Mouse (Mus musculus): ENCODE results near the gene Gbf1.
"Not testable (repeated sequence)": the region's sequence is repeated elsewhere in the genome, so short reads cannot be mapped to it uniquely, and the experiment has no call there.

Gbf1 gene

DNA sequence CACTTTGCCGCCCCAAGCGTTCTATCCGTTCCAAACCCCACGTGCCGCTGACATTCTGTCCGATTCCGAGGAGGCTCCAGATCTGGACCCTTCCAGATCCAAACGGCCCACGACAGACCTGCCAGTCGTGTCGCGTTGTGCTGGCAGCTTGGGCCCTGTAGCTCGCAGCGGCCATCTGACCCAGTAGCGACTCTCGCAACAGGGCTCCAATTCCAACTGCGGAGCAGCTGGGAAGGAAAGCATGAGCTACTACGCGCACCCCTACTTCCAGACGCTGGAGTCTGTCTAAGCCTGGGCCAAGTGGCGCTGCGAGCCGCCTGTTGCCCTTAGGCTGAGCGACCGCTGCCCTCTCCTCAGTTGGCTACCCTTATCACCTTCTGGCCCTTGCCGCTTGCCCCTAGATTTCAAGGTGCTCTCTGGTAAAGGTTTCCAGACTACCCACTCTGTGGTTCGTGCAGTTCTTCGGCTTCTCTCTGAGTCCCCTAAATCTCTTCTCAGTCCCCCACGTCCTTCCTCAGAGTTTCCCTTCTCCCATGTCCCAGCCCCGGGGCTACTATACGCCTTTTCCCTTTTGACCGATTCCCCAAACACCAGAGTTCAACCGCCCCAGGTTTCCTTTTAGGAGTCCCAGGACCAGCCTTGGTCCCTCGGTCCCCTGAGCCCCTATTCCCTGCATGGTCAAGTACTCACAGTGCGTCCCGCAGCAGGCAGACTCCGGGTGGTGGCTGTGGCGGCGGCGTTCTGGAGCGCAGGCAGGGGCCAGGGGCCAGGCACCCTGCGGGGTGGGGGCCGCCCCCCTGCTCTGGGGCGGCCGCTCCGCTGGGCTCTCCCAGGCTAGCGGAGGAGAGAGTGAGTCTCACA lies 4.6 kb upstream of the Gbf1 start, which contains the start of gene Pitx3:
Gene Pitx3 (minus strand): TSS at position 816 of the 861 bp plus-strand sequence.
- DNase-seq (ENCODE audit: low spot score in 2 of 2): no peak

DNA sequence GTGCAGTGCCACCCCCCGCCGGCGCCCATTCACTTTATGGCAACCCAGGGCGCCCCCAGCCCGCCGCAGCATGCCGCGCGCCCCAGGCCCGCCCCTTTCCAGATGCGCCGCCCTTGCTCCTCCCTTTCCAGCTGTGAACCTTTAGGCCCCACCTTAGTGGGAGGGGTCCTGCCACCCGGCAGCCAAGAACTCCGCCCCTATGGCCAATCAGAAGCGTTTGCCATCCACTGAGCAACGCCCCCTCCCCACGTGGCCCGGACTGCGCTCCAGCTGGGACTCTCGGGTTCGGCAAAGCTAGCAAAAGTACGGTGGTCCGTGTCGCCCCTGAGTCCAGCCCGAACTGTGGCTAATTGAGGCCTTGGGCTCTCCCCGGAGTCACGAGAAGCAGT lies 3.9 kb upstream of the Gbf1 start:
- peak; percentile 18 to 30 for DNase-seq (ENCODE audit: low spot score in 2 of 2)

DNA sequence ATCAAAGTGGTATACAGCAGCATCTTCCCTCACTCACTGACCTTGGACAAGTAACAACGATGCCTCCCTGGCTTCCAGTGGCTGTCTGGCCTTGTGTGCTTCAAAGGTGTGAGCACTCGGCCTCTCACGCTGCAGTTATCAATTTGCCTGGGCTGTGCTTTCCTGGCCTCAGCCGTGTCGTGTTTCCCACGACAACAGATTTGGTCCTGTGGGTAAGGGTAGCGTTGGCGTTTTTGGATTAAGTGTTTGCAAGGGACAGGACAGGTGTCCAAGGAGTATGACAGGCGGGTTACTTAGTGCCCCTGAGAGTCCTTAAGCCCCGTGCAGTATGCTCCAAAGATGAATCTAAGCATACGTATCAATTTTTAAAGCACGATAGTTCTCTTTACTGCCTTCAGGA lies 3.2 kb upstream of the Gbf1 start:
- no peak for DNase-seq (ENCODE audit: low spot score in 2 of 2)

DNA sequence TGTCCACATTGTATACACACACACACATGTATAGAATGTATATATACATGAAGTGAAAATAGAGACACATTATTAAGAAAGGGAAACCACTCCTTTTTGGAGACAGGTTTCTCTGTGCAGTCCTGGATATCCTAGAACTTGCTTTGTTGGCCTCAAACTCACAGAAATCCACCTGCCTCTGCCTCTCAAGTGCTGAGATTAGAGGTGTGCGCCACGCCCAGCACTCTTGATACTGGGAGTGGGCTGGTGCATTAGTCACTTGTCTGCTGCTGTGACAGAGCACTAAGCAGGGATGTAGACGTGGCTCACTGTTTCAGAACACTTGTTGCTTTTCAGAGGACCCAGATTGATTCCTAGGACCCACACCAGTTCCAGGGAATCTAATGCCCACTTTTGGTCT lies 13.6 kb downstream of the Gbf1 start:
- DNase-seq (ENCODE audit: low spot score in 2 of 2): no peak

DNA sequence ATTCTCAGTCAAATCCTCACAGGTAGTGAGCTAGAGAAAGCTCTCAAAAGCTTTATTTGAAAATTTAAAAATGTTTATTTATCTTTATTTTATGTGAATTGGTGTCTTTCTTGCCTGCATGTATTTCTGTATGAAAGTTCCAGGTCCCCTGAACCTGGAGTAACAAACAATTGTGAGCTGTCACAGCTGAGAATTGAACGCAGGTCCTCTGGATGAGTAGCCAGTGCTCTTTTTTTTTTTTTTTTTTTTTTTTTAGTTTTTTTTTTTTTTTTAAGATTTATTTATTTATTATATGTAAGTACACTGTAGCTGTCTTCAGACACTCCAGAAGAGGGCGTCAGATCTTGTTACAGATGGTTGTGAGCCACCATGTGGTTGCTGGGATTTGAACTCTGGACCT lies 14.9 kb downstream of the Gbf1 start:
- not testable (repeated sequence) for DNase-seq (ENCODE audit: low spot score in 2 of 2)

DNA sequence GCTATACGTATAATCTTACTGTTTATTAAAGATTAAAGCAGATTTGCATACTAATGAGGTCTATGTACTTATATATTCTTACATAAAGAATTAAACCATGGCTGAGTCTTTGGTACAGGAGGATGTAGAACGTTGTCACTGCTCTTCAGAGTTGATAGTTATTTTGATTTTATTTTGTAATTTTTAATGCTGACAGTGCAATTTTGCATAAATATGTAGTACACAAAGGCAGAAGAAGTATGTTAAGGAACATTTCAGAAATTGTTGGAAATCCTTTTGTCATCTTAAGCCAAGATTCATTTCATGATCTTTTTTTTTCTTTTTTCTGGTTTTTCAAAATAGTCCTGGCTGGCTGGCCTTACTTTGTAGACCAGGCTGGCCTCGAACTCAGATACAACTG lies 17.1 kb downstream of the Gbf1 start:
- DNase-seq (ENCODE audit: low spot score in 2 of 2): no peak

DNA sequence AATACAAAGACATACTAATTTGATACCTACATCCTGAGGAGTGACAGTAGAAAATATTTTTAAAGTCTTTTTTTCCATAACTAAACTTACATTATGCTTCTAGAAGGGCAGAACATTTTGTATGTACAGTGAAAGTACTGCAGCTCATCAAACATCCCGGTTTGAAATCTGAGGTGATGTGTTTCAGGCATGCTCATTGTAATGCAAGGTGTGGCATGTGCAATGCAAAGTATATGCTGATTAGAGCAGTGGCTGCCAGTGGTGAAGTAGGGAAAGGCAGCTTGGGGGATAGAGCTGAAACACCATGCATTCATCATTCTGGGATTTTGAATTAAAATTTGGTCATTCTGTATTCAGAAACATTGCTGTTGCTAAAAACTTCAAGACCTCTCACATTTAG lies 17.6 kb downstream of the Gbf1 start:
- DNase-seq (ENCODE audit: low spot score in 2 of 2): no peak

DNA sequence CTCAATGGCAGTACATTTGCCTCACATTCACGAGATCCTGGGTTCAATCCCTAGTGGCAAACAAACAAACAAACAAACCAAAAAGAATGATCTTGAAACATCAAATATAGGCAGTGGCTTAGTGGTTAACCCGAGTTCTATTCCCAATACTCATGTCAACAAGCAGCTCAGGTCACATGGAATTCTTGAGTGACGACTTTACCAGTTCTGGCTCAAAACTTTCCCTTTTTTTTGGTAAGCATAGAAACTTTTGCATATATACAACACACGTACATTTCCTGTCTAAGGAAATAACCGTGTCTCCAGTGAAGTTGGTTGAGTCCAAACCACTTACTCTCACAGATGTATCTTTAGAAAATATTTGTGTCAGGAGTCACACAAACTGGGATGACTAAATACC lies 20.2 kb downstream of the Gbf1 start:
- DNase-seq (ENCODE audit: low spot score in 2 of 2): no peak

DNA sequence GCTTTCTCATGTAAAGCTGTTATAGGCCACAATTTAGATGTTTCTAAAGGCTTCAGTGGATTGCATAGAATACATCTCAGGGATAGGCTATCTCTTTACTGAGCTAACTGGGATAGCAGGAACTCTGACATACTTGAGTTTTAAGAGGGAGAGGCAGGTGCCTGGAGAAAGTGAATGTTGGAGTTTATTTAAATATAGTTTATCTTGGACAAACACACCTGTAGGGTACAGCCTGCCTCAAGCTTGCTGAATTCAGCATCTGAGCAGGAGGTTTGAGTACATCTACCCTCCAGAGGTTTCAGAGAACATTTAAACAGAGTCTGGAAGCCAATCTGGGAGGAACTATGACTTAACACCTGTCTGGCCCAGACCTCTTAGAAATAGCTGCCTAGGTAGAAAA lies 22.9 kb downstream of the Gbf1 start:
- no peak for DNase-seq (ENCODE audit: low spot score in 2 of 2)

DNA sequence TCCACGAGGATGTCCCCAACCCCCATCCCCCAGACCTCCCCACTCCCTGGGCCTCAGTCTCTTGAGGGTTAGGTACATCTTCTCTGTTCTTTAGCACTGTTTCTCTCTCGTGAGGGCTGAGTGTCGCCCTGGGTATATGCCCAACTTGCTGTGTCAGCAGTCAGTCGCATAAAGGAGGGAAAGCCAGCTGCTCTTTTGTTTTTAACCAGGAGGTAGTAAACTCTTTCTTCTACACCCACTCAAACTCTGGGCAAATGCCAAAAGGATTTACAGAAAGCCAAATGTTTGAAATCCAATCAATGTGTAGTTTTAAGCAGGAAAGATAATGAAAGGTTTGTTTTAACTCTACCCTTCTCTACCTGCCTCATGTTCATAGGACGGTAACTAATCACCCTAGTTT lies 24.7 kb downstream of the Gbf1 start:
- no peak for DNase-seq (ENCODE audit: low spot score in 2 of 2)

DNA sequence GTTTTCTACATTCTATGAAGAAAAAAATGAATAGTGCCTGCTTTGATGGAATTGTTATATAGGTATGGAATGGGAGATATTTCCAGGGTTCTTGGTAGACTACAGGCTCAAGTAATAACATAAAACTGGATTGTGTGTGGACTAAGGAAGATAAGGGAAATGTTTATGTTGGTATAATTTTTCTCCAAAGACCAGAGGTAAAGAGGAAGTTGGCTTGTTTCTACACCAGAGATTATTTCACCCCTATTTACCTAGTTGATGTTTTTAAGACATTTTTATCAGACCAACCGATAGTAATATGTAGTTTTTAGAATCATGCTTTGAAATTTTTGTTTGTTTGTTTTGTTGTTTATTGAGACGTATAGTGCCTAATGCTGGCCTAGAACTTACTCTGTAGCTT lies 28.0 kb downstream of the Gbf1 start:
- no peak for DNase-seq (ENCODE audit: low spot score in 2 of 2)

DNA sequence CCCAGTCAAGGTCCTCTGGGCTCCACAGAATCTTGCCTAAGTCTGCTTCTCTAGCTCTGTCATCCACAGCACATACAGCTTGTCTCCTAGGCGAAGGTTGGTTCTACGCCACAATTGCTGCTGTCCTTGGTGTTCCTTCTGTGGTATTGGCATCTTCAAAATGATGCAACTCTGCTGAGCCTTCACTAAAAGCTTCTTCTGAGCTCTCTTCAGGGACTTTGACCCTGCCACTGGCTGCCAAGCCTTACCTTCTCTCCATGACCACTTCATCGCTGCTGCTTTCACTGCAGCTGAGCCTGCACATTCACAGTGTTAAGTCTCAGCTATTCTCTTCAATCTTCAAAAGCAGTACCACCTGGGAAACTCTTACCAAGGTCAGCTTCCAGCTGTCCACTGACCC lies 29.9 kb downstream of the Gbf1 start:
- DNase-seq (ENCODE audit: low spot score in 2 of 2): no peak

DNA sequence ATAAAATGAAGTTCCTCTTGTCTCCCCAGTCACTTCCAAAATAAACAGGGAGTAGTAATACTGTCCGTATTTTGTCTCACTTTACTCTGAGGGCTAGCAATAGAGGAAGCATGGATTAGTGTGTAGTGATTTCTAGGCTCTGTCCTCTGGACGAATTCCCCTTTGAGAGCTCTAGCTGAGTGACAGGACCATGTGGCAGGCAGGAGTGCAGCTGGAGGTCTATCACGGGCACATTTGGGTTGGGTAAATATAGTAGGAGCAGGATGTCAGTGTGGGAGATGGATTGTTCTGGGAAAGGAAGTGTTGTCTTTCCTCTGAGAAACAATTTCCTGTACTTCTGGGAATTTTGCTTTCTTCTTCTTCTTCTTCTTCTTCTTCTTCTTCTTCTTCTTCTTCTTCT lies 34.3 kb downstream of the Gbf1 start:
- no peak for DNase-seq (ENCODE audit: low spot score in 2 of 2)

DNA sequence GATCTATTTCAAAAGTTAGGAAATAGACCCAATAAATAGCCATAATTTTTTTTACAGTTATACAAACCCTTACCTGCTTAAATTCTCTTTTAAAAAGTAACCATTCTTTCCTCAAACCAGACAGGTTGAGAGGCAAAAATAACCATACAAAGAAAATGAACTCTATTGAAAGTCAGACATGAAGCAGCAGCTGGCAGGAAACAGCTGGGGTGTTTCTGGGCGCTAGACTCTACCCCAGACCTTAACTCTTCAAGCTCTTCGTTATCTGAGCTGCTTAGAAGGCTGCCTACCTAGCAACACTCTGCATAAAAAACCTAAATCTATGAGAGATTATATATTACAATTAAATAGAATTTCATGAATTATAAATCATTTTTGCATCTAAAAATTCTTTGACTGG lies 34.9 kb downstream of the Gbf1 start:
- DNase-seq (ENCODE audit: low spot score in 2 of 2): no peak

DNA sequence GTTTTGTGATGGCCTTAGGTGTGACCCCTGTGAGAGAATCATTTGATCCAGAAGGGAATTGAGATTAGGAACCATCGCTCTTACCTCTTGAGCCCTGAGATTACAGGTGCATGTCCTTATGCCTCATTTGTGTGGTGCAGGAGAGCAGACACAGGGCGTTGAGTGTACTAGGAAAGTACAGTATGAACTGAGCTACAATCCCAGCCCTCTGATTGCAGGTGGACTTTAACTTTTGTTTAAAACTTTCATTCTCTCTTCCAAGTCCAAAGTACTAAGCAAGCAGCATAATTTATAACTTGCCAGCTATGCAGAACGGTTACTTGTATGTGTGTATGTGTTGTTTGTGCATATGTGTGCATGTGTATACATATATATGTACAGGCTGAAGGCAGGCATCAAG lies 46.0 kb downstream of the Gbf1 start:
- no peak for DNase-seq (ENCODE audit: low spot score in 2 of 2)

DNA sequence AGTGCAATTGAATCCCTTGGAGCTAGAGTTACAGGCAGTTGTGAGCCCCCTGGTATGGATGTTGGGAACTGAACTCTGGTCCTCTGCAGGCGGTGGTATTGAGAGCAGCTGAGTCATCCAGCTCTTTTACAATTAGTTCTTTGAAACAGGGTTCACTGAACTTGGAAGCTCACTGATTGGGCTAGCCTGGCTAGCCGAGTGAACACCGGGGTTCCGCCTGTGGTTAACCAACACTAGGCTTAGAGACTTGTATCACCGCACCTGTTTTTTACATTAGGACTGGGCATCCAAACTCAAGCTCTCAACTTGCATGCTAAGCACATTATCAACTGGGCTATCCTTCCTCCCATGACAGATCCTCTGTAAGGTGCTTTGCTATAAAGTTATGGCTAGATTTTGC lies 46.6 kb downstream of the Gbf1 start:
- DNase-seq (ENCODE audit: low spot score in 2 of 2): no peak

DNA sequence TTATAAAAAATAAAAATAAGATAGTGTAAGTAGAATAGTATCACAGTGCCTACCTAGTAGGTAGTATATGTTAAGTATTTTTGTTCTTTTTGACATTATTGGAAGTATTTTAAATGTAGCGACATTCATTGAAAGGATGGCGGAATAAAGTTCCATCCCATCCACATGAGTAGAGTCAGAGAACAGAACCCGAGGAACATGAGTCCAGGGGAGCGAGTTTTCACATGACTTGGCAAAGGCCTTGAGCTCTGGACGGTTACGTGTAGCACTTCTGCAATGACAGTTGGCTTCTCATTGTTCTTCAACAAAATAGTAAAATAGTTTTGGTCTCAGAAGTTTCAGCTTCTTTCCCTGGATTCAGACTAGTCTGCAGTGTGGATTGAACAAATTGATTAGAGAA lies 51.9 kb downstream of the Gbf1 start:
- DNase-seq (ENCODE audit: low spot score in 2 of 2): no peak

DNA sequence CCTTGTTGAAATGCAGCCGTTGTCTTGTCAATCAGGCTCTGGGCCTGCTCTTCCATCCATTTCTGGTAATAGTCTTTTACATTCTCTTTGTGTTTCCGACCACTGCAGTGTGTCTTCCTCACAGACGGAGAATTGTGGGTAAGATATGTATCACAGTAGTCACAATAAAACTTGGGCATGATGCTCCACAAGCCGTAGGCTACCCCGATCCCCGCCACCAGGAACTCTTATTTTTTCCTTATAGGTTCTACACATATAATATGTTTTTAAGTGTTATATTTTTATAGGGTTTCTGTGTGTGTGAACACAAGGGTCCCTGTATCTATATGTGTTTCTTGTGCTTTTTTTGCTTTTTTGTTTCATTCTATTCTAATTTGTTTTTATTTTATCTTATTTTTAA lies 53.4 kb downstream of the Gbf1 start:
- no peak for DNase-seq (ENCODE audit: low spot score in 2 of 2)

DNA sequence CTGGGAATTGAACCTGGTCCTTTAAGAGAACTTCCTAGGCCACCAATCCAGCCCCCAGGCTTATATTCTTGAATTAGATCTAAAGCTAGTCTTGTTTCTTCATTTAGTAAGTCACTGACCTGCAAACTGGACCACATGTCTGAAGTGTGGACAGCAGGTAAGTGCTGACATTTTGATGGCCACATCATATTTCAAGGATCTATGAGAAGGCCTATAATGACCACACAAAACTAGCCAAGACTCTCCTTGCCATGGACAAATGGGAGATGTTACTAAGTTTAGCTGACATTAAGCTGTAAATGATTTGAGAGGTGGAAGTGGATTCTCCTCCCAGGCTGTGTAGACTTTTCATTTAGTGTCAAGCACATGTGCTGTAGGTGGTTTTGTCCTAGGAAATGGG lies 58.6 kb downstream of the Gbf1 start:
- no peak for DNase-seq (ENCODE audit: low spot score in 2 of 2)

DNA sequence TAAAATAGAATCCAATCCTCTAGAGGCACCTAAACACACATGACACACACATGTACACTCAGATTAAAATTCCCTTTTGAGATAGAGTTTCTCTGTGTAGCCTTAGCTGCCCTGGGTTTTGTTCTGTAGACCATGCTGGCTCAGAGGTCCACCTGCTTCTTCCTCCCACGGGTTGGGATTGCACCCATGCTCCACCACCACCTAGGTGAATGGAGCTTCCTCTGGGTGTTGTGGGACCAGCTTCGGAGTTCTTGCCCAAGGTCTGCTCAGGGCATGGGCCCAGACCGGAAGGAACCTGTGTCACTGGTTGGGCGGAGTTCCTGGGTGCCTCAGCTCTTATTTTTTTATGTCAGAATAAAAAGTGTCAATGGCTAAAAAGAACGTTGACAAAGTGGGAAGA lies 62.2 kb downstream of the Gbf1 start:
- no peak for DNase-seq (ENCODE audit: low spot score in 2 of 2)

DNA sequence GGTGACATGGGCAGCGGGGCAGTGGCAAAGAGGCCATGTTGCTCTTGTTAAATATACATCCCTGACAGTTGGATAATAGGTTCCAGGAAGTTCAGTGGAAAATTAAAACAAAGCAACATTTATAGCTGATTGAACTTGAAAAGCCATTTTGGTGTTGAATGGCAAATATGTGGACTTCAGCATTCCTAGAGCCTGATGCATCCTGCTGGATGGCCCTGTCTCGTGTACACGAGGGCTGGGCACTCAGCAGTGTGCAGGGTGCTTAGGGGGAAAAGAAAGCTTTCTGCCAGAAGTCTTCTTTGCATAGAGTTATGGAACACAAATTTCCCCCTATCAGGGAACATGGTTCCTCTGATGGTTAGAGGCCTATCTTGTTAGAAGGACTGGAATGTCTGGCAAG lies 63.1 kb downstream of the Gbf1 start:
- DNase-seq (ENCODE audit: low spot score in 2 of 2): no peak

DNA sequence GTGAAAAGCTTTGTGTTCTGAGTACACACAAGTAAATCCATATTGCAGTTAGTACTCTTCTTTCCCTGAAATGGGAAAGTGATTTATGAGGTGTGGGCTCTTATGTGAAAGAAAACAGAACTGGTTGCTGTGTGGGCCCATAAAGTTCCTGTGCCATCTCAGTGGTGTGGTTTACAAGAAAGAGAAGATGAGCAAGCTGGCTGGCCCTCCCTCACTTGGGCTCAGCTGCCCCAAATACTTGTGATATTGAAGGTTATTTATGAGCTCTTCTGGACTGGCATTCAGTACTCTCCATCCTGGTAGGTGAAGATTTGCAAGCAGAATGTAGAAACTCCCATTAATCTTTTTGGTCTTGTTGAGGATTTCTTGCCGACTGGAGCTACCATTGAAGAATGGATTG lies 64.4 kb downstream of the Gbf1 start:
- no peak for DNase-seq (ENCODE audit: low spot score in 2 of 2)

DNA sequence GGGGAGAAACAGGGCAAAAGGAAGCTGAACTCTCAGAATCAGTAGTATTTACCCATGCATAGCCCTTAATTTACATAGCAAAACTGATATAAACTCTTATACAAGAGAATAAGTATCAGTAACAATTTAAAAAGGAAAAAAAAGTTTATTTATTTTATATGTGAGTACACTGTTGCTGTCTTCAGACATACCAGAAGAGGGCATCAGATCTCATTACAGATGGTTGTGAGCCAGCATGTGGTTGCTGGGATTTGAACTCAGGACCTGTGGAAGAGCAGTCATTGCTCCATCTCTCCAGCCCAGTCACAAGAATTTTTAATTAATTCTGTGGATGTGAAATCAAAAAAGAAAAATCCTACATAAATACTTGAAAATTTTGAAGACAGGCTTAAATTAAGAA lies 65.0 kb downstream of the Gbf1 start:
- DNase-seq (ENCODE audit: low spot score in 2 of 2): not testable (repeated sequence)

DNA sequence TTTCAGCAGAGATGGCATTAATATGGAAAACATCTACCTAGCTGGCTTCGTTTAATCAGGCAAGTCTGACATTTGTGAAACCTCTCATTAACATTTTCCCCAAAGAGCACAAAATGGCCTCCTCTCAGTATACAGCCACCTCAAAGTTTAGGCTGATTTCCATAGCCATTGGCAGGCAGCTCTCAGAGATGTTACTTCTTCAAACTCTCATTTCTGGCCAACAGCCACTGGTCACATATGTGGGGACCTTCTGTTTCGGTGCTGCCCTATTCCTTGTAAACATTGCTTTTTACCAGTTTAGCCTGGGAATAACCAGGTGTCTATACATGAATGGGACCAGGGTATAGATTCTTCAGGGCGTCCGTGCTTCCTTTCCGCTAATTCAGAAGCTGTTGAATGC lies 67.8 kb downstream of the Gbf1 start:
- no peak for DNase-seq (ENCODE audit: low spot score in 2 of 2)

Measured in right cerebral cortex, postnatal 36 days (tissue).